Mouse (Mus musculus): ENCODE measurements around the gene Spin1. TPM values are rescaled to one million over a fixed set of nuclear protein-coding genes. Genes with fewer than 3 reads are reported as not detected.
A peak's percentile ranks its signal among the peaks of the same experiment; 100 is the strongest.

The Spin1 gene
- total and polyA plus RNA-seq, 3 experiments, result 16.6 to 47.3 (median 23.7) TPM

- no peaks in the 10 kb centered on the region for H3K9me3 ChIP-seq (replicated peaks; ENCODE audit: insufficient read depth, low read length)
- H3K36me3 ChIP-seq (ENCODE audit: control insufficient read depth in 1 of 2, insufficient read depth in 2 of 2, low read length in 2 of 2), result peaks cover 0 to 26% of the 10 kb centered on the region in 2 experiments; a peak in 2 of 4 replicates
- no peak for TF ChIP-seq UBTF (IDR thresholded peaks at IDR 0.05; ENCODE audit: borderline replicate concordance, insufficient read depth, low read depth, low read length)
- TF ChIP-seq ZKSCAN1 (IDR thresholded peaks at IDR 0.05; ENCODE audit: low read depth, low read length), result peak; percentile 93
- TF ChIP-seq TCF12 (IDR thresholded peaks at IDR 0.05; ENCODE audit: low read depth, low read length), result no peak
- H3K4me1 ChIP-seq (ENCODE audit: control insufficient read depth in 1 of 2, insufficient read depth in 2 of 2, low read length in 2 of 2), result peaks cover 11 to 30% of the 10 kb centered on the region in 2 experiments; a peak in 3 of 4 replicates
- no peak overlapping the region for H3K9ac ChIP-seq (ENCODE audit: control insufficient read depth, low read depth, low read length, poor library complexity, severe bottlenecking)
- no peak overlapping the region for H3K27ac ChIP-seq (ENCODE audit: control insufficient read depth, low read depth, low read length)
- no peaks in the 10 kb centered on the region for H3K27me3 ChIP-seq (ENCODE audit: control insufficient read depth in 1 of 2, insufficient read depth in 2 of 2, low read length in 2 of 2)
- H3K4me3 ChIP-seq (ENCODE audit: control insufficient read depth in 1 of 2, insufficient read depth in 1 of 2, low read depth in 2 of 2, low read length in 2 of 2), result no peak overlapping the region
- H3K79me2 ChIP-seq (ENCODE audit: control insufficient read depth, insufficient read depth, low read length, poor library complexity), result no peaks in the 10 kb centered on the region
- no peak for DNase-seq (ENCODE audit: low read depth, low spot score)
Measured at GRCm38 (mm10) chr13:51087253-51087652, 13.4 kb upstream of the Spin1 start.

- DNase-seq (ENCODE audit: low read depth, low spot score), result peak; percentile 43
- Histone ChIP-seq H3K27ac (ENCODE audit: control insufficient read depth, low read depth, low read length) (peak overlapping the region; percentile 85), H3K27me3 (ENCODE audit: control insufficient read depth in 1 of 2, insufficient read depth in 2 of 2, low read length in 2 of 2) (no peaks in the 10 kb centered on the region), H3K36me3 (ENCODE audit: control insufficient read depth in 1 of 2, insufficient read depth in 2 of 2, low read length in 2 of 2) (peaks cover 0 to 29% of the 10 kb centered on the region in 2 experiments; a peak in 2 of 4 replicates), H3K9me3 (replicated peaks; ENCODE audit: insufficient read depth, low read length) (no peaks in the 10 kb centered on the region), H3K4me3 (ENCODE audit: control insufficient read depth in 1 of 2, insufficient read depth in 1 of 2, low read depth in 2 of 2, low read length in 2 of 2) (no peak overlapping the region), H3K79me2 (ENCODE audit: control insufficient read depth, insufficient read depth, low read length, poor library complexity) (no peaks in the 10 kb centered on the region), H3K9ac (ENCODE audit: control insufficient read depth, low read depth, low read length, poor library complexity, severe bottlenecking) (no peak overlapping the region; the same call in 1 of the 2 replicates), H3K4me1 (ENCODE audit: control insufficient read depth in 1 of 2, insufficient read depth in 2 of 2, low read length in 2 of 2) (peaks cover 11 to 37% of the 10 kb centered on the region in 2 experiments; a peak in 3 of 4 replicates)
- TF ChIP-seq BHLHE40 (IDR thresholded peaks at IDR 0.05; ENCODE audit: borderline replicate concordance, low read depth, low read length) (no peak), RAD21 (IDR thresholded peaks at IDR 0.05; ENCODE audit: low read depth, low read length) (no peak), NELFE (IDR thresholded peaks at IDR 0.05; ENCODE audit: low read depth, low read length) (no peak), MYC (IDR thresholded peaks at IDR 0.05; ENCODE audit: low read depth, low read length) (no peak), MXI1 (IDR thresholded peaks at IDR 0.05; ENCODE audit: low read depth, low read length) (no peak), ZNF384 (IDR thresholded peaks at IDR 0.05; ENCODE audit: low read depth, low read length) (peak; percentile 70), JUND (IDR thresholded peaks at IDR 0.05; ENCODE audit: low read depth, low read length) (no peak), EP300 (IDR thresholded peaks at IDR 0.05; ENCODE audit: low read depth in 1 of 2, low read length in 2 of 2) (peak; percentile 67 to 79), CHD2 (IDR thresholded peaks at IDR 0.05; ENCODE audit: low read length) (no peak), GATA1 (IDR thresholded peaks at IDR 0.05; ENCODE audit: low read depth, low read length) (peak; percentile 84), SIN3A (IDR thresholded peaks at IDR 0.05; ENCODE audit: low read length) (no peak), ZKSCAN1 (IDR thresholded peaks at IDR 0.05; ENCODE audit: low read depth, low read length) (no peak), RCOR1 (IDR thresholded peaks at IDR 0.05; ENCODE audit: low read depth, low read length) (no peak), TCF12 (IDR thresholded peaks at IDR 0.05; ENCODE audit: low read depth, low read length) (no peak), UBTF (IDR thresholded peaks at IDR 0.05; ENCODE audit: borderline replicate concordance, insufficient read depth, low read depth, low read length) (no peak), GABPA (IDR thresholded peaks at IDR 0.05; ENCODE audit: low read depth, low read length) (no peak), NRF1 (IDR thresholded peaks at IDR 0.05; ENCODE audit: insufficient read depth, low read depth, low read length, poor library complexity, severe bottlenecking) (no peak), ETS1 (IDR thresholded peaks at IDR 0.05; ENCODE audit: low read depth, low read length) (peak; percentile 64), ELF1 (IDR thresholded peaks at IDR 0.05; ENCODE audit: low read depth, low read length) (no peak), CTCF (IDR thresholded peaks at IDR 0.05 in 2 of 3, conservative IDR thresholded peaks at IDR 0.05 in 1 of 3; ENCODE audit: control insufficient read depth in 1 of 3, insufficient read depth in 1 of 3, low read depth in 2 of 3, low read length in 3 of 3, poor library complexity in 1 of 3, severe bottlenecking in 1 of 3) (no peak), HCFC1 (IDR thresholded peaks at IDR 0.05; ENCODE audit: low read depth, low read length) (no peak), ZC3H11A (IDR thresholded peaks at IDR 0.05; ENCODE audit: low read depth, low read length) (no peak), MEF2A (IDR thresholded peaks at IDR 0.05; ENCODE audit: extremely low read depth, insufficient replicate concordance, low read depth, low read length, poor library complexity, severe bottlenecking) (no peak), MAFK (IDR thresholded peaks at IDR 0.05; ENCODE audit: borderline replicate concordance, low read depth, low read length) (no peak), USF1 (IDR thresholded peaks at IDR 0.05; ENCODE audit: low read depth, low read length) (no peak), USF2 (IDR thresholded peaks at IDR 0.05; ENCODE audit: borderline replicate concordance in 1 of 2, insufficient read depth in 1 of 2, low read depth in 1 of 2, low read length in 2 of 2) (no peak), SMC3 (IDR thresholded peaks at IDR 0.05; ENCODE audit: low read depth, low read length) (no peak), TBP (IDR thresholded peaks at IDR 0.05; ENCODE audit: low read depth, low read length) (0 out of 2 replicates have a peak, but pooled peaks have one; percentile 4), TAL1 (IDR thresholded peaks at IDR 0.05; ENCODE audit: low read length) (no peak), CHD1 (IDR thresholded peaks at IDR 0.05; ENCODE audit: low read depth, low read length) (no peak), MYB (IDR thresholded peaks at IDR 0.05; ENCODE audit: low read depth, low read length) (no peak)
Measured at GRCm38 (mm10) chr13:51088207-51088606, 12.5 kb upstream of the Spin1 start.

Data from MEL (cell line).